Mouse (Mus musculus) cerebellum, adult 2 months (tissue): ENCODE measurements around the gene Zfp697.
"Not testable (repeated sequence)": the region's sequence is repeated elsewhere in the genome, so short reads cannot be mapped to it uniquely, and the experiment has no call there.

Source experiments
- CTCF ChIP-seq: fragments of 200-500 bp; IDR thresholded peaks from 2 replicates; pipeline ENCODE4 v1.5.1; 2011; ENCODE audit warnings: low read depth, mild to moderate bottlenecking, control low read depth, low read length, moderate library complexity, borderline replicate concordance; ENCODE audit not compliant: insufficient read depth
- POLR2A ChIP-seq: fragments of 200-500 bp; IDR thresholded peaks from 2 replicates; pipeline ENCODE4 v1.6.1; 2011; ENCODE audit warnings: low read length, control low read depth, borderline replicate concordance; ENCODE audit not compliant: insufficient read depth

DNA sequence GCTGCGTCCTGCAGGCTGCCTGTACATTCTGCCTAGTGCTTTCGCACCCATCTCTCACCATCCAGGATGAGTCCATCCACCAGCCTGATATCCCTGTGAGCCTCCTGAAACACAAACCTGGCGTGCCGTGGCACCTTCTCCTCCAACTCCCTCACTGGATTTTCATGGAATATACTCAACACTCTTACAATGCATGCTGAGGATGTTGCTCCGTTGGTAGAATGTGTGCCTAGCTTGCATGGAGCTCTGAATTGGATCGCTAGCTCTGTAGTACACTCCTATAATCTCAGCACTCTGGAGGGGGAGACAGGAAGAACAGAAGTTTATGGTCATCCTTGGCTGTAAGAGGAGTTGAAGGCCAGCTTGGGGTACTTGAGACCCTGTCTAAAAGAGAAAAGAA is 23.6 kb downstream of the Zfp697 start:
- not testable (repeated sequence) for TF ChIP-seq CTCF, POLR2A
